Mouse (Mus musculus) inflammation-experienced regulatory T-cells, adult 16 weeks (primary cell): Measurements from ENCODE around the gene Slc23a4. TPM values are rescaled to one million over a fixed set of nuclear protein-coding genes. Genes with fewer than 3 reads are reported as not detected.

Experiments used
- polyA plus RNA-seq: library from polyadenylated mRNA; unstranded; fragments of 100-300 nt; shearing (Covaris generic); gene quantifications from one replicate; pipeline ENCODE4 v1.2.1, GENCODE M21; 2017

Slc23a4 gene
- 0.94 TPM for polyA plus RNA-seq

GRCm38 (mm10) chr6:34988081-34988761 lies at the start of gene Slc23a4:
Gene Slc23a4, minus strand, starts transcription at chr6:34988404.

GRCm38 (mm10) chr6:34919956-34920355 lies 68.2 kb downstream of the Slc23a4 start, which contains the start of gene Stra8:
Gene Stra8, plus strand, starts transcription at chr6:34920163.

GRCm38 (mm10) chr6:34910371-34911219 lies 77.6 kb downstream of the Slc23a4 start, which contains the start of gene Wdr91:
Gene Wdr91, minus strand, starts transcription at chr6:34910876.

Other genes with a start within 250 kb of the Slc23a4 start
- 1.5 TPM for gene Agbl3, start 208.0 kb downstream of the Slc23a4 start, polyA plus RNA-seq
- gene Tmem140, start 125.3 kb downstream of the Slc23a4 start, polyA plus RNA-seq: 22.6 TPM
- 9.9 TPM for gene Cyren, start 110.3 kb downstream of the Slc23a4 start, polyA plus RNA-seq
- 31.7 TPM for gene Wdr91, start 77.5 kb downstream of the Slc23a4 start, polyA plus RNA-seq
- gene Stra8, start 68.2 kb downstream of the Slc23a4 start, polyA plus RNA-seq: not detected
- 74.4 TPM for gene Cnot4, start 145.3 kb upstream of the Slc23a4 start, polyA plus RNA-seq
- gene Nup205, start 189.0 kb upstream of the Slc23a4 start, polyA plus RNA-seq: 46.6 TPM